Mouse (Mus musculus): Measurements from ENCODE around the gene Dhx30.

- TF ChIP-seq GATA1 (IDR thresholded peaks at IDR 0.05; ENCODE audit: borderline replicate concordance, low read length) (no peak), CTCF (IDR thresholded peaks at IDR 0.05; ENCODE audit: low read depth, low read length) (no peak), TAL1 (conservative IDR thresholded peaks at IDR 0.05; ENCODE audit: low read depth, low read length) (no peak), POLR2AphosphoS5 (IDR thresholded peaks at IDR 0.05; ENCODE audit: insufficient replicate concordance, low read depth, low read length) (no peak)
Observed at GRCm38 (mm10) chr9:110132921-110133320, 15.3 kb upstream of the Dhx30 start.

Measured in G1E (cell line).